Mouse (Mus musculus) G1E (cell line): ENCODE data around the gene Gm14569.

Source experiments
- CTCF ChIP-seq: IDR thresholded peaks from 2 replicates; pipeline ENCODE4 v1.5.1; 2012; ENCODE audit warnings: low read depth, low read length, inconsistent platforms, mixed read lengths
- GATA1 ChIP-seq: IDR thresholded peaks from 2 replicates; pipeline ENCODE4 v1.6.1; 2012; ENCODE audit warnings: borderline replicate concordance, low read length, inconsistent platforms, mixed read lengths

DNA sequence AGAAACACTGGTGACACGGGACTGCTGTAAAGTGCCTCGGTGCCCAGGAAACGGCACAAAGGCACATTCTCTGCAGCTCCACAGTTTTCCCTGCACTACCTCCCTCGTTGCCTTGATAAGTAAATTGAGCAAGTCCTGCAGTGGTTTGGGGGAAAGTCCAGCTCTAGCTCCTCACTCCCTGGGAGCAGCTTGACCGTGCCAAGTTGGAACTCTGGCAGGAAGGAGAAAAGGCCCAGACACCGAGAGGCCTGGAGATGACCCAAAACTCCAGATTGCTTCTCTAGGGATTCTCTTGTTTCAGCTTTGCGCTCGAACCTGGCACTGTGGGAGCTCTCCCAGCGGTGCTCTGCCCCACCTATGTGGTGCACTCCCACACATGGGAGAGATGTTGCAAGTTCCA is 21.6 kb upstream of the Gm14569 start:
- TF ChIP-seq CTCF (no peak), GATA1 (no peak)
